In genomic region chr5:45638806-45639714, GRCm38 (mm10) we compare ENCODE assay signal across 8 mouse cellular contexts. TPM values are rescaled to one million over a fixed set of nuclear protein-coding genes. Genes with fewer than 3 reads are reported as not detected.
A peak's percentile ranks its signal among the peaks of the same experiment; 100 is the strongest.
DNase-seq lines count a peak whose midpoint lies in the region; TF ChIP-seq lines count a peak whose summit lies in the region.

Fam184b (minus strand) TSS chr5:45639614.

- no peaks in the 10 kb centered on the region for H3K4me1 ChIP-seq in kidney, adult 2 months (ENCODE audit: control insufficient read depth, insufficient read depth, low read length)

- TF ChIP-seq CTCF in gastrocnemius, adult 2 months (IDR thresholded peaks at IDR 0.05): no peak
- TF ChIP-seq CTCF in kidney, adult 2 months (conservative IDR thresholded peaks at IDR 0.05; ENCODE audit: insufficient read depth, insufficient read length, low read depth, low read length): no peak

- WGBS in kidney, adult 2 months: under 1% methylated on average over 48 of the region's 48 CpGs

- no peak for TF ChIP-seq POLR2A in kidney, adult 2 months (IDR thresholded peaks at IDR 0.05; ENCODE audit: low read depth, low read length)

- H3K27me3 ChIP-seq in kidney, adult 2 months (replicated peaks; ENCODE audit: control insufficient read depth, insufficient read depth, low read length): no peaks in the 10 kb centered on the region

- DNase-seq in gastrocnemius, adult 2 months: peak; percentile 31
- DNase-seq in gastrocnemius, adult 18-20 months (ENCODE audit: low spot score): no peak
- DNase-seq in cerebellum, postnatal 10 days: peak; percentile 86 to 87
- peak; percentile 71 to 74 for DNase-seq in frontal cortex, postnatal 14 days (ENCODE audit: low spot score in 2 of 2)
- DNase-seq in kidney, adult 2 months: peak; percentile 51
- DNase-seq in left cerebral cortex, postnatal 4 days: peak; percentile 65
- peak; percentile 50 for DNase-seq in mesoderm, embryonic 11.5 days (ENCODE audit: low read depth, low spot score)
- DNase-seq in right cerebral cortex, postnatal 25 days: peak; percentile 86

- no peaks in the 10 kb centered on the region for H3K36me3 ChIP-seq in kidney, adult 2 months (ENCODE audit: control insufficient read depth, insufficient read depth, low read length)

- peak within 1 kb of the TSS; percentile 73 for H3K4me3 ChIP-seq in gastrocnemius, adult 2 months
- peak within 1 kb of the TSS; percentile 56 for H3K4me3 ChIP-seq in kidney, adult 2 months (ENCODE audit: insufficient read depth, low read depth, low read length)

- intact Hi-C loops in gastrocnemius, adult 2 months (cut with DNase I): no loop called here
- intact Hi-C loops in left cerebral cortex, postnatal 4 days (cut with DNase I): no loop called here

- H3K27ac ChIP-seq in gastrocnemius, adult 2 months: peak within 1 kb of the TSS; percentile 28; the same call in 1 of the 2 replicates
- no peak within 1 kb of the TSS for H3K27ac ChIP-seq in kidney, adult 2 months (ENCODE audit: insufficient read depth, low read depth, low read length)

RNA-seq across cellular contexts. Expression of gene Fam184b, which starts in this region (rescaled TPM):
- under 1 TPM; 0.41 to 0.61 TPM for total RNA-seq in gastrocnemius, adult 2 months (2021)
- total RNA-seq in gastrocnemius, adult 18-20 months (2021): under 1 TPM; 0.48 to 0.95 TPM
- 0.11 and 0.14 TPM in 2 replicates for polyA plus RNA-seq in kidney, adult 2 months (2012; rRNA removed)
- total RNA-seq in left cerebral cortex, postnatal 4 days (2021): 10 to 100 TPM; 13.7 TPM

Comparison
In these comparisons a context has a peak if more than half of its experiments do, and no peak if none do; other contexts are left out.
1. RNA of gene Fam184b (total RNA-seq): 13.7 TPM in left cerebral cortex, postnatal 4 days; 0.48 to 0.95 TPM in gastrocnemius, adult 18-20 months and 0.41 to 0.61 TPM in gastrocnemius, adult 2 months; every median in the first group is over 4 times any median in the second.
2. Peak in DNase-seq, H3K4me3 ChIP-seq and H3K27ac ChIP-seq in gastrocnemius, adult 2 months; RNA of the gene not detected or under 1 TPM.
3. Peak in DNase-seq and H3K4me3 ChIP-seq in kidney, adult 2 months; RNA of the gene not detected or under 1 TPM.